Mouse (Mus musculus): Measurements from ENCODE around the gene Camp. TPM values are rescaled to one million over a fixed set of nuclear protein-coding genes. Genes with fewer than 3 reads are reported as not detected.

Camp gene
- polyA plus RNA-seq, 1 experiment from 2014 or later, result not detected

- Histone ChIP-seq H3K9me3 (no peaks in the 10 kb centered on the region), H3K27me3 (ENCODE audit: insufficient read depth, poor library complexity, severe bottlenecking) (no peaks in the 10 kb centered on the region), H3K4me3 (peak overlapping the region; percentile 100), H3K27ac (peak overlapping the region; percentile 97), H3K36me3 (peaks cover 36% of the 10 kb centered on the region), H3K4me1 (peaks cover 12% of the 10 kb centered on the region)
- WGBS, result under 1% methylated on average over 76 of the region's 76 CpGs
- peak; percentile 86 for DNase-seq (ENCODE audit: low spot score)
Measured at GRCm38 (mm10) chr9:109875695-109876601, 26.5 kb upstream of the Camp start.

- no peaks in the 10 kb centered on the region for H3K27me3 ChIP-seq (ENCODE audit: insufficient read depth, poor library complexity, severe bottlenecking)
- WGBS, result 6% methylated on average over 33 of the region's 33 CpGs
Measured at GRCm38 (mm10) chr9:109874797-109875691, 25.6 kb upstream of the Camp start, which contains the start of gene Cdc25a. Cdc25a (plus strand) TSS chr9:109875579.

DNA sequence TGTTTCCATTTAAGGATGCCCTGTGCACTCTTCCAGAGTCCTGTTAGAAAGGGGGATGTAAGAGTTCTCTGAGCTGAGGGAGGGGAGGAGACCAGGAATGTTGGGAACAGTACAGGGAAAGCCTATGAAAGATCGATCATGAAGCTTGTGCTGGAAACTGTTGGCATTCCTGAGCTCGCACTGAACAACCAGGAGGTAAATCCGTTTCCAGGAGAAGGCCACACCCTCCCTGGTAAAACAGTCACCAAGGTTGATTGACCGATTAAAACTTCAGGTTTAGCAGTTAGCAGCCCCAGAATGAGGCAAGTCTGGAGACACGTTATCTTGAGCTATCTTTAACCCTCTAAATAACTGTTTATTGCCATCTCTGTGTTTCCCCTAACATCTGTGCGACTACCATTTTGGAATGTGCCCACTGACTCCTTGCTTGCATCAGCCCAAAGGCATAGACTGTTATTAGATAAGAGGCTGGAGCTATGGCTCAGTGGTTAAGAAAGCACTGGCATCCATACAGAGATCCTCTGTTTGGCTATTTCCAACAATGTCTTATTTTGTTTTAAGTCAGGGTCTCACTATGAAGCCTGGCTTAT, 21.7 kb upstream of the Camp start:
- Histone ChIP-seq H3K4me3 (no peak overlapping the region), H3K27me3 (ENCODE audit: insufficient read depth, poor library complexity, severe bottlenecking) (no peaks in the 10 kb centered on the region), H3K9me3 (no peaks in the 10 kb centered on the region), H3K27ac (peak overlapping the region; percentile 52; the same call in 1 of the 2 replicates), H3K4me1 (peaks cover 8% of the 10 kb centered on the region), H3K36me3 (no peaks in the 10 kb centered on the region)
- 34% methylated on average over 6 of the region's 6 CpGs for WGBS
- no peak for DNase-seq (ENCODE audit: low spot score)

More at GRCm38 (mm10) chr9:109874797-109875691, 25.6 kb upstream of the Camp start, which contains the start of gene Cdc25a:
- H3K27ac ChIP-seq, result peak within 1 kb of the TSS; percentile 97
- peak; percentile 99 for DNase-seq (ENCODE audit: low spot score)
- no peaks in the 10 kb centered on the region for H3K9me3 ChIP-seq
- peaks cover 16% of the 10 kb centered on the region for H3K4me1 ChIP-seq
- H3K4me3 ChIP-seq, result peak within 1 kb of the TSS; percentile 100
- peaks cover 27% of the 10 kb centered on the region for H3K36me3 ChIP-seq

GRCm38 (mm10) chr9:109866218-109866617, 16.8 kb upstream of the Camp start:
- H3K4me3 ChIP-seq, result no peak overlapping the region
- no peaks in the 10 kb centered on the region for H3K27me3 ChIP-seq (ENCODE audit: insufficient read depth, poor library complexity, severe bottlenecking)
- WGBS, result 40% methylated on average over 2 of the region's 2 CpGs
- H3K4me1 ChIP-seq, result peaks cover 14% of the 10 kb centered on the region
- no peak for DNase-seq (ENCODE audit: low spot score)
- no peaks in the 10 kb centered on the region for H3K9me3 ChIP-seq
- H3K36me3 ChIP-seq, result no peaks in the 10 kb centered on the region
- H3K27ac ChIP-seq, result no peak overlapping the region

DNA sequence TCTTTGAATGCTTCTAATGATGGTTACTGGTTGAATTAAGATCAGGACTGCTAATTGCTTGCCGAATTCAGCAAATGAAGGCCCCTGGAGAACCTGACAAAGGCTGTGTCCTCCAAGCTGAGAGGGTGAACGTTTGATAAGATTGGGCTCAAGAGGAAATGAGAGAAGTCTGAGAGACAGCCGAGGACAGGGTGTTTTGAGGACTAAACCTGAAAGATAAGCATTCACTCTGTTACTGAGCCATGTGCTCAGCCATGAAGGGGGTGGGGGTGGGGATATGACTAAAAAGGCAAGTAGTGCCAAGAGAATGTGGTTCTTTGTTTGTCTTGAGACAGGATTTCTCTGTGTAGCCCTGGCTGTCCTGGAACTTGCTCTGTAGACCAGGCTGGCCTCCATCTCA, 13.7 kb upstream of the Camp start:
- WGBS, result 19% methylated on average over 3 of the region's 3 CpGs

GRCm38 (mm10) chr9:109862397-109863044, 13.1 kb upstream of the Camp start:
- Histone ChIP-seq H3K9me3 (no peaks in the 10 kb centered on the region), H3K27me3 (ENCODE audit: insufficient read depth, poor library complexity, severe bottlenecking) (no peaks in the 10 kb centered on the region), H3K4me1 (peaks cover 7% of the 10 kb centered on the region; the same call in 1 of the 2 replicates), H3K27ac (no peak overlapping the region), H3K36me3 (no peaks in the 10 kb centered on the region), H3K4me3 (peak overlapping the region; percentile 29; the same call in 1 of the 2 replicates)
- peak; percentile 91 for DNase-seq (ENCODE audit: low spot score)
- 15% methylated on average over 20 of the region's 20 CpGs for WGBS

More for the DNA sequence above, 13.7 kb upstream of the Camp start:
- peaks cover 7% of the 10 kb centered on the region; the same call in 1 of the 2 replicates for H3K4me1 ChIP-seq
- no peaks in the 10 kb centered on the region for H3K9me3 ChIP-seq
- H3K4me3 ChIP-seq, result no peak overlapping the region
- no peaks in the 10 kb centered on the region for H3K27me3 ChIP-seq (ENCODE audit: insufficient read depth, poor library complexity, severe bottlenecking)
- H3K36me3 ChIP-seq, result no peaks in the 10 kb centered on the region
- no peak for DNase-seq (ENCODE audit: low spot score)
- no peak overlapping the region for H3K27ac ChIP-seq

DNA sequence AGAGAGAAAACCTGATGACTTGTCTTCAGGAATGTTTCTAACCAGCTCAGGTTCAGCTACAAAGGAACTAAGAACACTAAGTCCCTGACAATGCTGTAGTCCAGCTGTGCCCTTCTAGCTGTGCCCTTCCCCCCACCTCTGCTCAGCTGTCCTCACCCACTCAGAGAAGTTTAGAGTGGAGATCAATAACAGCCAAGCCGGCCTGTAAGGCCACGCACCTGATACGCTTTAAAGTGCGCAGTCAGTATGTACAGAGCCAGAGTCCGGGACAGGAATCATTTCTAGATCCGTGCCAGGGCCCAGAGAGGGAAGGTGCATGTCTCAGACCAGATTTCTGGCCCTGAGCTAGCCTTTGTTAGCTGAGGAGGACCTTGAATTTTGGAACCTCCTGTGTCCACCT, 6.5 kb upstream of the Camp start:
- H3K9me3 ChIP-seq, result no peaks in the 10 kb centered on the region
- DNase-seq (ENCODE audit: low spot score), result no peak
- H3K27me3 ChIP-seq (ENCODE audit: insufficient read depth, poor library complexity, severe bottlenecking), result no peaks in the 10 kb centered on the region
- H3K27ac ChIP-seq, result no peak overlapping the region
- H3K36me3 ChIP-seq, result no peaks in the 10 kb centered on the region
- WGBS, result 59% methylated on average over 6 of the region's 6 CpGs
- peaks cover 5% of the 10 kb centered on the region for H3K4me1 ChIP-seq
- no peak overlapping the region for H3K4me3 ChIP-seq

DNA sequence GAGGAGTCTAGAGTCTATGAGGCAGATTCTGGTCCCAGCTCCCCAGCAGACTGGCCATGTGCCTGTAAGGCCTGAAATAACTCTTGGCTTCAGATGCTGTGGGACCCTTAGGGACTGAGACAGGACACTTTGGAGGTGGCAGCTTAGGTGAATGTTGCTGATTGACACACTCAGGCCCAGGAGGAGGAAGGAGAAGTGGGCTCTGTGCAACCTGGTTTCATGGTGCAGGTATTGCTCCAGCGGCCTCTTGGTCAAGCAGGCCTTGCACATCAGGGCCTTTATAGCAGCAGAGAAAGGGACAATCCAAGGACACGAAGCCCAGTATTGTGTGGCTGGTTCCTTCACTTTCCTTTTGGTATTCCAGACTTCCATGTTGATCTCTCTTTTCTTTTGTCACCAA, 4.9 kb upstream of the Camp start:
- H3K4me3 ChIP-seq, result no peak overlapping the region
- peaks cover 5% of the 10 kb centered on the region for H3K4me1 ChIP-seq
- H3K27me3 ChIP-seq (ENCODE audit: insufficient read depth, poor library complexity, severe bottlenecking), result no peaks in the 10 kb centered on the region
- WGBS, result 82% methylated on average over 2 of the region's 2 CpGs
- DNase-seq (ENCODE audit: low spot score), result no peak
- no peak overlapping the region for H3K27ac ChIP-seq
- no peaks in the 10 kb centered on the region for H3K36me3 ChIP-seq
- no peaks in the 10 kb centered on the region for H3K9me3 ChIP-seq

GRCm38 (mm10) chr9:109850099-109850498, 682 bp upstream of the Camp start:
- WGBS, result 91% methylated on average over 5 of the region's 5 CpGs
- no peaks in the 10 kb centered on the region for H3K9me3 ChIP-seq
- peaks cover 6% of the 10 kb centered on the region; the same call in 1 of the 2 replicates for H3K36me3 ChIP-seq
- H3K27me3 ChIP-seq (ENCODE audit: insufficient read depth, poor library complexity, severe bottlenecking), result no peaks in the 10 kb centered on the region
- H3K4me3 ChIP-seq, result no peak overlapping the region
- no peaks in the 10 kb centered on the region for H3K4me1 ChIP-seq
- no peak for DNase-seq (ENCODE audit: low spot score)
- H3K27ac ChIP-seq, result no peak overlapping the region

GRCm38 (mm10) chr9:109833088-109833412, 16.4 kb downstream of the Camp start:
- DNase-seq (ENCODE audit: low spot score), result no peak
- no peaks in the 10 kb centered on the region for H3K9me3 ChIP-seq
- H3K27me3 ChIP-seq (ENCODE audit: insufficient read depth, poor library complexity, severe bottlenecking), result no peaks in the 10 kb centered on the region
- peak overlapping the region; percentile 93 for H3K27ac ChIP-seq
- WGBS, result 8% methylated on average over 6 of the region's 6 CpGs
- H3K4me3 ChIP-seq, result peak overlapping the region; percentile 76
- peaks cover 37% of the 10 kb centered on the region for H3K36me3 ChIP-seq
- peaks cover 6% of the 10 kb centered on the region for H3K4me1 ChIP-seq

- H3K4me1 ChIP-seq, result peaks cover 6% of the 10 kb centered on the region
- H3K36me3 ChIP-seq, result peaks cover 32% of the 10 kb centered on the region
- no peaks in the 10 kb centered on the region for H3K27me3 ChIP-seq (ENCODE audit: insufficient read depth, poor library complexity, severe bottlenecking)
- H3K27ac ChIP-seq, result peak within 1 kb of the TSS; percentile 93
- H3K9me3 ChIP-seq, result no peaks in the 10 kb centered on the region
- peak within 1 kb of the TSS; percentile 76 for H3K4me3 ChIP-seq
- WGBS, result under 1% methylated on average over 32 of the region's 32 CpGs
- peak; percentile 96 for DNase-seq (ENCODE audit: low spot score)
Measured at GRCm38 (mm10) chr9:109832391-109833087, 16.9 kb downstream of the Camp start, which contains the start of gene Nme6. Nme6 (plus strand) TSS chr9:109832749.
